Mouse (Mus musculus): ENCODE results near the gene Pmepa1.

Gene Pmepa1

DNA sequence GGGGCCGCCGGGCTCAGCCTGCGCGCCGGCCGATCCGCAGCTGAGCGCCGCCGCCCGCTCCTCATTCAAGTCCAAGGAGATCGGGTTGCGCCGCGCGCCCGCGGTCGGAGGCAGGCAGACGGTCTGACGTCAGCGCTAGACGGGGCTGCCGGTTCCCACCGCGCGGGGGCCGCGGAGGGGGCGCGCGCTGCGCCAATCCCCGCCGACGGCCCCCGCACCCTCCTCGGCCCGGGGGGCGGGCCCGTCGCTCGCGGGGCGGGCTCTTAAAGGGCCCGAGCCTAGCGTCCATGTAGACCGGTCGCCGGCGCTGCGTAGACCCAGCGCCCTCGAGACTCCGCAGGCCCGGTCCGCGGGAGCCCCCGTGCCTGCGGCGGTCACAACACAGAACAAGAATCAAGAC lies at the start of gene Pmepa1:
TSS of gene Pmepa1 (minus strand) at position 125 of the 400 bp plus-strand sequence.
- DNase-seq, result peak; percentile 70 to 77

DNA sequence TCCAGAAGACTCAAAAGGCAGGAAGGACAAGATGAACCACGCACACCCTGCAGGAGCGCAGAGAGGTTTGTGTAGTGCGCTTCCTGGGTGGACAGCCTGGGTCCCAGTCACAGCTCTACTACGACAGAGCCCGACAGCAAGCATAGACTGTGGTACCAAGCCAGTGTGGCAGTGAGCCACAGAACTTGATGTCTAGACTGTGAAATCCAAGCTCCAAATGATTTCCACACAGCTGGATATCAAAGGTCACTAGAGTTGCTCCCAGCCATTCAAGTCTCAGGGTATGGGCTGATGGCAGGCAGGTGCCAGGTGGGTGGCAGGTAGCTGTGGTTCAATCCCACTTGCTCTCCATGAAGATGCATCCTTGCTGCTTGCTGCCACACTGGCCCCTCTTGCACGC lies 45.4 kb upstream of the Pmepa1 start:
- no peak for DNase-seq

DNA sequence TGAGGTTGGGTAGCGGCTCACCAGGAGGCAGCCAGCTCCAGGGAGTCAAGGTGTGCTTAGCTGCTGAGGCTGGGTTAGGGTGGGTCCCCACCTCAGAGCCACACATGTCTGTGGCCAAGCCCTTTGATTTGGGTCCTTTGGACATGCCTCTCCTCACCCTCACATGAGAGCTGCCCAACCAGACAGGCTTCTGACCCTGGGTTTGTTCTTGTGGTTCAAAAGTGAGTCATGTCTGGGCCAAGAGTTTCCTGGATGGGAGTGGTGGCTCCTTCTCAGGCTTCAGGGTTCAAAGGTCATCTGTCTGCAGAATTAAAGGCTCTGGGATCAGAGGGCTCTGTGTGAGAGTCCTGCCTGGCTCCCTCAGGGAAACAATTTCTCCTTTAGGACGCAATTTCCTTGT lies 44.9 kb upstream of the Pmepa1 start:
- no peak for DNase-seq

DNA sequence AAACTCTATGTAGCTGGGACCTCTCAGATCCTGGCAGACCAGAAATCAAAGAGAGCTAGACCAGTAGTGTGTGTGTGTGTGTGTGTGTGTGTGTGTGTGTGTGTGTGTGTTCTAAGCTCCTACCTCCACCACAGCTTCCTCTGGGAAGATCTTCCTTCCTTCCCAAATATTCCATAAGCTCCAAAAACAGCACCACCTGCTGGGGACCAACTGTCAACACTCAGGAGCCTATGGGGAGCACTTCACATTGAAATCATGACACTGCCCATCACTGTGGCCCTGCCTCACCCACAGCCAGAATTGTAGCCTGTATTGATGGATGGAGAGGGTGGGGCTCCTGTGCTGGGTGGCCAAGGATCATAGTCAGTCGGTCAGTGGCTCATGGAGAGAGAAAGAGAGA lies 38.0 kb upstream of the Pmepa1 start:
- DNase-seq, result no peak

DNA sequence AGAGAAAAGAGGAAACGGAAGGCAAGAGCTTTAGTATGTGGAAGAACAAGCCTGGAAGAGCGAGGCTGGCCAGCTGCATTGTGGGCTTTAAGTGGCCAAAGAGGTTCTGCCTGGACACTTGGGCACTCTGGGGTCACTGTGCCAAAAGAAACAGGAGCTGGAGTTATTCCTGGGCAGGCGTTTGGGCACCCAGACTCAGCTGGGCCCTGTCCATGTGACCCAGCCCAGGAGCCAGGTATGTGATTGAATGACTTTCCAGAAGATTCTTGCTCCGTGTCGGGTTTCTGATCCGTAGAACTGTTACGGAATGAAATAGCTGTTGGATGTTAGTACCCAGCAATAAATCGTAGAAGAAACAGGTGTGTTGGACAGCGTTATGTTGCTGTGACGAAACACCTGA lies 32.2 kb upstream of the Pmepa1 start:
- no peak for DNase-seq

DNA sequence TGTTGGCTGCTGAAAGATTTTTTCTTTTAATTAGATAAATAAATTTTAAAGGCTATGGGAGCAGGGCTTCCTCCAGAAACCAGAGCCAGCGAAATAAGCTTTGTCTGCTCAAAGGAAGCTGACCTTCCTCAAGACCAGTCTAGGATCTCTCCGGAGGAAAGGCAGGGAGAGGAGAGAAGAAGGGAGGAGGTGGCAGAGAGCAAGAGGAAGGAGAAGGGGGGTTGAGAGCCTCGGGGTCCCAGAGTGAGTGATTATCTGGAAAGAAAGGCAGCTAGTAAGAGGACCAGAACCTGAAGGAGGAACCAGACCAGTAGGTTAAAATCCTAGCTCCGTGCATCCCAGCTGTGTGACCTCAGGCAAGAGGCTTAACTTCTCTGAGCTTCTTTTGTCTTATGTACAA lies 31.7 kb upstream of the Pmepa1 start:
- no peak for DNase-seq

DNA sequence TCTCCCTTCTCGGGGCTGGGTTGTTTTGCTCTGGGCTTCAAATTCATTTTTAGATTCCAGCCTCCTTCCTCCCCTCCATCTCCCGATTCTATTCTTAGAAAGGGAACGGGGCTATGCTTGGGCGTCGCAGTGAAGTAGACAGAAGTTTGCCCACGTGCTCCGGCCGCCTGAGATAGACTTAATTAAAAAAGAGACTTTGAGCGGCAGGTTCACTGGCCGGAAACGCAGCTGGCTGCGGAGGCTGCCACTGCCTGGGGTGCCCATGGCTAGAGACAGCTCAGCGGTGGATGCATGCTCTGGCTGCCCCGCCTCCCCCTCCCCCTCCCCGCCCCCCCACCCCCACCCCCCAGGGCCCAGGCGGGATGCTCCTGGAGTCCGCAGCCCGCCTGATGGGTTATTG lies 31.2 kb upstream of the Pmepa1 start:
- peak in 1 of 2 experiments; percentile 15 for DNase-seq

DNA sequence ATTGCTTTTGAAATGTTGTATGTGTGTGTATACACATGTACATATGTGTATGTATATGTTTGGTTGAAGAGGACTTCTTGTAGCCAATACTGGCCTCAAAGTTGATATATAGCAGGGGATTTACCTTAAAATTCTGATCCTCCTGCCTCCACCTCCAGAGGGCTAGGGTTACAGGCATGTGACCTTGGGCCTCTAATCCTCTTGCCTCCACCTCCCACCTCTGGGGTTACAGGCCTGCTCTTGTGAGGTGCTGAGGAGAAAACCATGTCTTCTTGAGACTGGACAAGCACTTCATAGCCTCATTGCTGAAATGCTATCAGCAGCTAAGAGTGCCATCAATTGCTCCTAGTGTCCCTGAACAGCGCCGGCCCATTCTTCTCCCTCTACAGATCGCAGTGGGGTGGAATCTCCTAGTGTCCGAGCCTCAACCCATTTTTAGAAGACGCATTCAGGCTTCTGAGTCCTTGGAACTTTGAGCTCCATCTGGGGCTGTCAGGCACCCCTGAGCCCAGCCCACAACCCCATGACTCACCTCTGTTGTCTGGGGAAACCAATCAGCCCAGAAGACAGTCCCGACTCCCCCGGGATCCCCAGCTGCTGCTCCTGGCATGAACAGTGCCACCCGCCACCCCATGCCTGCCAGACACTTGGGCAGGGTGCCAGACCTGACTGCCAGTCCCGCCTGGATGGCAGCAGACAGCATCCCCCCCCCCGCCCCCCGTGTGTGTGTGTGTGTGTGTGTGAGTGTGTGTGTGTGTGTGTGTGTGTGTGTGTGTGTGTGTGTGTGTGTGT lies 30.6 kb upstream of the Pmepa1 start:
- DNase-seq, result peak in 1 of 2 experiments; percentile 13

DNA sequence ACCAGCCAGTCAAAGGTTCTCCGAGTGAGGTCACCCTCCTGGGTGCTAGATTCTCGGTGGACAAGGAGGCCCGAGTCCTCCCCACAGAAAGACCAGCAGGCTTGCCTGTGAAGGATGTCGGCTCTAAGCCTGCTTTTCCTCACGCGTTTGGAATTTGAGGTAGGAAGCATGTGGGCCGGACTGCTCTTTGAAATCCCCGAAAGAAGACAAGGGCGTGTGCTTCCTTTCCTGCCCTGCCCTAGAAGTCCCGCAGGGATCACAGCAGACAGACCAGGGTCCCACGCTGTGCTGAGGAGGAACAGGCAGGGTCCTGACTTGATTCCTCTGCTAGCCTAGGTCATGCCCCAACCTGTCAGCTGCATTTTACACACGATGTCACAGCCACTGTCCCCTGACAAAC lies 28.7 kb upstream of the Pmepa1 start:
- no peak for DNase-seq

DNA sequence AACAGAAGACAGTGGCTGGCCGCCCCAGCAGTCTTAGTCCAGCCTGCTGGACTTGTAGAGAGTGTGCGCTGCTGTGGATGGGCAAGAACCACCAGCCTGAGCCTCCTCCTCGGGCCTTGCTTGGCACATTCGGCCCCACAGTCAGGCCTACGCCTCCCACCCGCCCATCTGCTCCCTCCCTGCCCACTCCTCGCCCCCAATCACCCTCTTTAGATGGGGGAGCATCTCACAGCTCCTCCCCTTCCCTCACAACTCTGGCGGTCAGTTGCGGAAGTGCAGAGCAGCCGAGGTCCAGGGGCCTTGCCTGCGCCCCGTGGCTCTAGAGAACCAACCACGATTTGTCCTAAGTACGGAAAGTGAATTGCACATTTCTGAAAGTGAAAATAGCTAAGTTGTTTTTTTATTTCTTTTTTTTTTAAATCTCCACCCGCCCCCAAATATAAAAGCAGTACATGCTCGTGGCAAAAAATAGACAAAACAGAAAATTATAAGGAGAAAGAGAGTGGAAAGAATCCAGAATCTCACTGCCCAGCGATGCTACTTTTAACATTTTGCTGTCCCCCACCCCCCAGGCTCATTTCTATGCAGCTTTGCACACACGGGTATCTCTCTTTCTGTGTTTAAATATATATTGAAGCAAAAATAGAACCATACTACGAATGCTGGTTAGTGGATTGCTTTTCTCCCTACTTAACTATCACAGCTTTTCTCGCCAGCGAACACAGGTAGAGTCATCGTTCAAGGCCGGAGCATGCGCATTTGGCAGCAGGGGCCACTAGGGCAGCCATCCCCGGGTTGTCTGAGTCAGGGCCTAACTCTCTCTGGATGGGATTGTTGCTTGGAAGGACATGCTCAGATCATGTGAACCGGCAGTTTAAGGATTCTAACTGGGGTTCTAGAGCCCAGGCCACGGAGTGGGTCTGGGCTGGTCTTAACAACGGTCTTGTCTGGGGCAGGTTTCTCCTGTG lies 24.6 kb upstream of the Pmepa1 start:
- no peak for DNase-seq

DNA sequence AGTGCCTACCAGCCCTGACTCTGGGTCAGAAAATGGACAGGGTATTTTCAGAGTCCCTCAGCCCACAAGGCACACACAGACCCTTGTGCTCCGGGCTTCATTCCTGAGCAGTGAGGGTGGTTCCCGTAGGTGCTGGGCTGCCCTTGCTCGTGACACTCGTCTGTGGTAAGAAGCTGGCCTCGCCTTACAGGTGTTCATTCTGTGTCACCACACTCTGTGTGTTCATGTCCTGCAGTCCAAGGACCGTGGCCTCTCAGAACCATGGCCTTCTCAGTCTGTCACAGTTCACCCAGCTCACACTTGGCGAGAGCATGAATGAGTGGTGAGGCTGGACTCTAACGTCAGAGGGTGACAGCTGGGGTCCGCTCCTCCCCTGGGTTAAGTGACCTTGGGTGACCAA lies 20.1 kb upstream of the Pmepa1 start:
- no peak for DNase-seq

DNA sequence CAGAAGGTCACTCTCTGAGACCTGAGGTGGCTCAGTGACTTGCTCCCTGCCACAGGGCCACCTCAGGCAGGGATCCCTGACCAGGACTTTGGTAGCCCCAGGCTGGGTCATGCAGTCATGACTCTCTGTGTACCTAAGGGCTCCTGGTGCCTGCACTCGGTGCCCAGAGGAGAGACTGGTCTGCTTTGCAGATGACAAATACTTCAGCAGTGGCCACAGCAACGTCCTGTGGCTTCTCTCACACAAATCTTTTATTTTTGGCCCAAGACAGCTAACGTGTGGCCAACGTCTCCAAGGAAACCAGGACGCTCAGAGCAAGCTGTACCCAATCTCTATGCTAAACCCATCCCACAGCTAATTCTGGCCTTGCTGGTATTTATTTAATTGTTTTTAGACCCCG lies 16.7 kb upstream of the Pmepa1 start:
- no peak for DNase-seq

DNA sequence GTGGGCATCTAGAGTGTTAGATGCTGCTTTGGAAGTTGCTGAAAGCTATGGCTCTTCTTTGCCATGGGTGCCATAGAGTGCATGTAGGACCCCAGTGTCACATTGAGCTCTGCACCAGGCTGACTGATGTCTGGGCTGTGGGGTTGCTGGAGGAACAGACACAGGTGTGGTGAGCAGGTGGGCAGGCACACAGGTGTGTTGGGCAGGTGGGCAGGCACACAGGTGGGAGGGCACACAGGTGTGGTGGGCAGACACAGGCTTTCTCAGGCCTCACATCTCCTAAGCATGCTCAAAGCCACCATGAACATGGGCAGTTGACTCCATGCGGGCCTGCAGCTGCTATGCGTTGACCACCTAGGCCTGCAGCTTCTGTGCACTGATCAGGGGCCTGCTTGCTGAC lies 16.2 kb upstream of the Pmepa1 start:
- DNase-seq, result no peak

DNA sequence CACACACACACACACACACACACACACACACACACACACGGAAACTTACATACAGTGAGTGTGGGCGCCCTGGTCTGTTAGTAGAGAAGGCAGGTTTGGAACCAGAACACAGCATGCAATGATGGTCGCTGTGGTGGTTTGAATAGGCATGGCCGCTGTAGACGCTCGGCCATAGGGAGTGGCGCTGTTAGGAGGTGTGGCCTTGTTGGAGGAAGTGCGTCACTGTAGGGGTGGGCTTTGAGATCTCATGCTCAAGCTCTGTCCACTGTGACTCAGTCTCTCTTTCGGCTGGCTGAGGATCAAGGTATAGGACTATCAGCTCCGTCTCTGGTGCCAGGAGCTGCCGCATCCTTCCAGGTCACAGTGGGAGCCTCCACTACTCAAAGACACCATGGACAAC lies 14.6 kb upstream of the Pmepa1 start:
- DNase-seq, result no peak

DNA sequence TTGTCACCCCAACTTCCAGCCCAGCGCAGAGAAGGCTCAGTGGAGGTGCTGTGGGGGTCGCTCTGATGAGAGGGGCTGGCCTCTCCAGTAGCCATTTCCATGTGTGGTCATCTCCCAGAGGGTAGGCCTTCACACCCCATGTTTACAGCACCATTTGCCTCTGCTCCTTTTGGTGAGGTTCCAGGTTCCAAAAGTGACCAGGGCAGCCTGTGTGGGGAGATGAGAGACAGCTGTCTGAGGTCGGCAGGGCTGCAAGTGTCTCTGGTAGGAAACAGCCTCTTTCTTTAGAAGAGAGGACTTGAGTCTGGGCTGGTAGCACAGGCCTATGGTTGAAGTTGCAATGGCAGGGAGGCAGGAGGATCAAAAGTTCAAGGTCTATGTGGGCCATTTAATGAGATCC lies 13.6 kb upstream of the Pmepa1 start:
- DNase-seq, result no peak

DNA sequence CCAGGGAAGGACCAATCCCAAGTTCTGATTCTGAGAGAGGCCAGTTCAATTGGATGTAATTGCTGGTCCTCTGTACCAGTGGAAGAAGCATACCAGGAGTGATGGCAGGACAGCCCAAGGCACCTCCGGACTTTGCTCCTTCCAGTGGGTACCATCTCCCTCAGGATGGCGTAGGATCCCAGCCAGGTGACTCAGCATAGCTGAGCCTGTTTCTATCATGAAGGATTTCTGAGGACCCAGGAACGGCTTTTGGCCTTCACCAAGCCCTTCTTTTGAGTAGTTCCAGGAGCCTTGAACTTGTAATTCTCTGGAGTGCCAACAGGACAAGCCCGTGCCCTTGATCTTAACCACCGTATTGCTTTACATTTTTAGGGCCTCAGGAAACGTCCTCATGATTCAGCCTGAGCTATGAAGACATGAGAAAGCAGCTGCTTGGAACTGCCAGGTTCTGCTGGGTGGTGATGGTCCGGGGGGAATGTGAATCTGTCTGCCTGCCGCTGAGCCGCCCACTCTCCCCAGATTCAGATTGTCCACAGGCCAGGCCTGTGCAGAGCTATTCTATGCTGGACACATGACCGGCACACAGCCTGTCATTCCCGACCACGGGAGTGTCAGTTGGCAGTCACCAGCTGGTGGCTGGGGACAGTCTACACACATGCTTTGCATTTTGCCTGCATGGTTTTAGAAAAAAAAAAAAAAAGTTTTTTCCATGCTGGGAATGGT lies 9.6 kb upstream of the Pmepa1 start:
- no peak for DNase-seq

DNA sequence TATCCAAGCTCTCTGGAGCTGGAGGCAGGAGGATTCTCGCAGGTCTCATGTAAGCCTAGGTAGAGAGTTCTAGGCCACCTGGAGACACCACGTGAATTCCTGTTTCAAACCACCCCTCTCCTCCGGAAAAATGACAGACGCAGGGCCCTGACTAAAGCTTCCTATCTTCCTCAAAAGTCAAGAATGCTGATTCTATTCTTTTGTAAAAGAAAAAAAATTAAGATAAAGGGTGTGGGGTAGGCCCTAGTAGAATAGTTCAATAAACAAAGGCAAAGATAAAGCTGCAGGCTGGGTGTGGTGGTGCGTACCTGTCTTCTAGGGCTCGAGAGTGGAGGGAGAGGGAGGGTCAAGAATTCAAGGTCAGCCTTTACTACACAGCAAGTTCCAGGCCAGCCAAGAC lies 8.4 kb upstream of the Pmepa1 start:
- no peak for DNase-seq

DNA sequence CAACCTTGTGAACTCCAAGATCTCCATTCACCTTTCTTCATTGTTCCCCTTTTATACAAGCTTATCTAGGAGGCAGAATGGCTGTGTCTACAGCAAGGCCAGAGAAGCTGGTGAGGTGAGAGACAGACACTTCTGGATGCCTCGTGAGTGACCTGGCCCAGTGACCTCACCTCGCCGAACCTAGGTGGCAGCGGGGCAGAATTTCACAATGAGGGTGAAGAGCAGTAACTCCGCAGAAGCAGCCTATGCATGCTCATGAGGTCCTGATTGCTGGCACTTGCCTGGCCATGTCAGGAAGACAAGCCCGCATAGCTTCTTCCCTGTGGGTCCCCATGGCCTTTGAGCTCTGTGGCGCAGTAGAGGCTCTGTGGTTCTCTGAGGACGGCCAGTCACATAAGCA lies 5.9 kb upstream of the Pmepa1 start:
- no peak for DNase-seq

DNA sequence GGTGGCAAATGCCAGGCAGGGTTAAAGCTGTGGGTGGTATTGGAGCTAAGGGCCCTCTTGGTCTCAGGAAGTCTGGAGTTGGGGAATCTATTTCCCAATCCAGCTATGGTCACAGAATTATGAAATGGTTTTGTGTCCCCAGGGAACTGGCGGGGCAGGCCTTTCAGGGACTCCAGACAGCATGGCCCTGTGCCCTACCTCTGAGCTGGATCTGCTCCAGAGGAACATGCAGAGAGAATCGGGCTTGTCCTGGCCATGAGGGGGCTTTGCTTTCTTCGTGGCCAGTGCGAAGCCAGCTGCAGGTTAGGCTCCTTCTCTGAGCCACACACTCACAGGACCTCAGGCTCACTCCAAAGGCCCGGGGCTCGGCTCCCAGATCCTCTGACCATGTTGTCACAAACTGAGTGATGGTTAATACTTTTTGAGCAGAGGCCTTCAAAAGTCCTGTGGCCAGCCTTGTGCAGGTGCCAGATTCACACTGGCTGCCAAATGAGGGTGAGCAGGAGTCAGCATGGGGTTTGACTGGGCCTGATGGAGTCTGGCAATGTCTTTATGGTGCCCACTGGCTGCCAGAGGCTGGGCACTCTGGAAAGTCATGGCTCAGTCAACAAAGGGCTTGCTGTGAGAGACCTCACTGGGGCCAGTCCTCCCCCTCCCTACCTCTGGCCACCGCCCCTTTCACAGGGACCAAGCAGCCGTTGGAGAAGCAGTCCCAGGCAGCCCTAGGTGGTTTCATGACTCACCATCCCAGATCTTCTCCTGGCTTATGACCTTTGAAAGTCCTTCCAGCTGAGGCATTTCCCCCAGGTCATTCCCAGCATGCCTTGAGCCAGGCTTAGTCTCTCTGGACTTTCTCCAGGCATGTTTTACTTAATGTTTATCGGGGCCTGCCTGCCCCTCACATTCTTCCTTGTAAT lies 4.9 kb upstream of the Pmepa1 start:
- DNase-seq, result no peak

DNA sequence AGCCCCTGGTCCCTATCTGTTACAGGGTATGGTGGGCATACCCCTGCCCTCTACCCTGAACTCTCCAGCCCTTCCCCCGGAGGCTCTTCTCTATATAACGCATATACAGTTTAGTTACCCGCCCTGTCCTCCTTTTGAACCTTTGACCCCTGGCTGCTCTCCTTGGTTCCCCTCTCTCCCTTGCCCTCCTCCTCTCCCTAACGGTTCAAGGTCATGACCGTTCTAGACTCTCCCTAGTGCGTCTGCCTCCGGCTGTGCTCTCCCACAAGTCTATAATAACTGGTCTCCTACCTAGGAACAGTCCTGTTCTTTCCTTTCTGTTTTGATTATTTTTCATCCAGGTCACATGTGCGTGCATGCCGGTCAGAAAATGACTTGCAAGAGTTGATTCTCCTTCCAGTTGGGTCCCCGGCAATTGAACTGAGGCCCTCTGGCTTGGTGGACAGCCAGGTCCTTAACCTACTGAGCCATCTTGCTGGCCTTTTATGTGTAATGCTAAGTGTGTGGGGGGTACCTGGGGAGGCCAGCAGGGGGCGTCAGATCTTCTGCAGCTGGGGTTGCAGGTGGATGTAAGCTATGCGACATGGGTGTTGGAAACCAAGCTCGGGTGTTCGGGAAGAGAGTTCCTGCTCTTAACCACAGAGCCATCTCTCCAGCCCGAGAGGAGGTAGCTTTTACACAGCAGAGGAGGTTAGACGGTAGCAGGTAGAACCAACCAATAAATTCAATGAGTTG lies 2.7 kb upstream of the Pmepa1 start:
- no peak for DNase-seq

DNA sequence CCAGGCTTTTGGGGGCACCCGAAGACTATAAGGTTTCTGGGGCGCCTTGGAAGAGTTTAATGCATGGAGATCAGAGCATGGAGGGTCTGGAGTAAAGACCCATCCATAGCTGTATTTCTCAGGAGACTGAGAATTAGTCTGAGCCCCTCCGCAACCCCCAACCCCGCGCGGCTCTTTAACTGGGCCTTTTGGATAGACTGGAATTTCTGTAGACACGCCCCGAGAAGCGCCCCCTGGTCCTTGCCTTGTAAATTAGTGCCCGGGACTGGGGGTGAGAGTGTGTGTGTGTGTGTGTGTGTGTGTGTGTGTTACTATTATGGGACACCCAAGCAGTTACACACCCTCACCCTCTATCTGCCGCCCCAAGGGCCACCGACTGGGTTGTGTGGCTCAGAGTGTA lies 526 bp upstream of the Pmepa1 start:
- no peak for DNase-seq
